39 mouse cellular contexts compared by ENCODE assay signal in genomic region chr15:101100996-101101395, GRCm38 (mm10). TPM values are rescaled to one million over a fixed set of nuclear protein-coding genes. Genes with fewer than 3 reads are reported as not detected.
"Had no signal": no experiment of that assay in that cellular context is flagged by ENCODE, and none has a peak within 500 bp of the region (broad histone marks: within the 10 kb centered on the region; RNA-seq: fewer than 3 reads in every experiment).

No protein-coding gene starts in this region.

- H3K27me3 ChIP-seq: embryonic facial prominence, embryonic 12.5 days; embryonic facial prominence, embryonic 13.5 days; embryonic facial prominence, embryonic 15.5 days; forebrain, embryonic 15.5 days had no signal

- ATAC-seq: forebrain, embryonic 13.5 days; forebrain, embryonic 14.5 days; forebrain, embryonic 15.5 days; forebrain, embryonic 16.5 days; forebrain, postnatal 0 days had no signal

- H3K9me3 ChIP-seq: embryonic facial prominence, embryonic 12.5 days; embryonic facial prominence, embryonic 13.5 days; embryonic facial prominence, embryonic 15.5 days; forebrain, embryonic 10.5 days; forebrain, embryonic 12.5 days; forebrain, embryonic 13.5 days; forebrain, embryonic 15.5 days had no signal

- H3K9ac ChIP-seq: embryonic facial prominence, embryonic 12.5 days; embryonic facial prominence, embryonic 13.5 days; embryonic facial prominence, embryonic 15.5 days; forebrain, embryonic 12.5 days; forebrain, embryonic 13.5 days; forebrain, embryonic 15.5 days; forebrain, postnatal 0 days had no signal

- H3K36me3 ChIP-seq: embryonic facial prominence, embryonic 12.5 days; embryonic facial prominence, embryonic 13.5 days; embryonic facial prominence, embryonic 15.5 days; forebrain, embryonic 10.5 days; forebrain, embryonic 12.5 days; forebrain, embryonic 15.5 days had no signal

- DNase-seq: cerebellum, adult 18-20 months; cerebellum, adult 2 months; cerebellum, adult 8-10 months; cerebellum, adult 9-10 months; cerebellum, adult 9-11 months; cerebellum, postnatal 10 days; cerebellum, postnatal 14 days; cerebellum, postnatal 25 days; cerebellum, postnatal 36 days; embryo, embryonic 11 days; forebrain, postnatal 0 days; gastrocnemius, adult 2 months; gastrocnemius, postnatal 10 days; gastrocnemius, postnatal 14 days; gastrocnemius, postnatal 25 days; gastrocnemius, postnatal 36 days; heart, adult 18-20 months; heart, adult 2 months had no signal

- H3K4me3 ChIP-seq: embryonic facial prominence, embryonic 12.5 days; embryonic facial prominence, embryonic 13.5 days; embryonic facial prominence, embryonic 15.5 days; erythroblast, embryonic 14.5 days; forebrain, embryonic 10.5 days; forebrain, embryonic 12.5 days; forebrain, embryonic 13.5 days; forebrain, embryonic 15.5 days; gastrocnemius, adult 2 months; heart, adult 2 months had no signal

- H3K27ac ChIP-seq: embryonic facial prominence, embryonic 12.5 days; embryonic facial prominence, embryonic 13.5 days; embryonic facial prominence, embryonic 15.5 days; forebrain, embryonic 10.5 days; forebrain, embryonic 12.5 days; forebrain, embryonic 13.5 days; forebrain, embryonic 15.5 days; gastrocnemius, adult 2 months; heart, adult 2 months had no signal

- H3K4me2 ChIP-seq: embryonic facial prominence, embryonic 12.5 days; embryonic facial prominence, embryonic 13.5 days; embryonic facial prominence, embryonic 15.5 days; forebrain, embryonic 12.5 days; forebrain, embryonic 13.5 days; forebrain, embryonic 15.5 days had no signal

RNA-seq across cellular contexts. Expression of gene Ankrd33, which starts 14.6 kb away (rescaled TPM):
- total RNA-seq: common myeloid progenitor, adult 5-6 weeks; forebrain, postnatal 0 days; gastrocnemius, adult 18-20 months; gastrocnemius, adult 2 months; gastrocnemius, adult 8-10 months; gastrocnemius, postnatal 10 days; gastrocnemius, postnatal 14 days; gastrocnemius, postnatal 25 days; gastrocnemius, postnatal 36 days; gastrocnemius, postnatal 4 days; granulocyte monocyte progenitor cell, adult 5-6 weeks; heart, adult 18-20 months; heart, adult 2 months had no signal
- polyA plus RNA-seq: cortical plate, adult 2 months; embryonic facial prominence, embryonic 11.5 days; embryonic facial prominence, embryonic 12.5 days; embryonic facial prominence, embryonic 13.5 days; embryonic facial prominence, embryonic 14.5 days; embryonic facial prominence, embryonic 15.5 days; erythroblast, embryonic 14.5 days; forebrain, embryonic 10.5 days; forebrain, embryonic 11.5 days; forebrain, embryonic 12.5 days; forebrain, embryonic 13.5 days; forebrain, embryonic 14.5 days; forebrain, embryonic 15.5 days; forebrain, embryonic 16.5 days; forebrain, postnatal 0 days; frontal cortex, adult 2 months; gonadal fat pad, adult 2 months; heart, adult 2 months had no signal

RNA-seq across cellular contexts. Expression of gene Fignl2, which starts 22.6 kb away (rescaled TPM):
- total RNA-seq: common myeloid progenitor, adult 5-6 weeks; granulocyte monocyte progenitor cell, adult 5-6 weeks had no signal
- polyA plus RNA-seq: erythroblast, embryonic 14.5 days; forebrain, embryonic 13.5 days; forebrain, embryonic 14.5 days; forebrain, embryonic 15.5 days; forebrain, embryonic 16.5 days had no signal

RNA-seq across cellular contexts. Expression of gene Acvrl1, which starts 27.3 kb away (rescaled TPM):
- polyA plus RNA-seq: erythroblast, embryonic 14.5 days had no signal

RNA-seq across cellular contexts. Expression of gene Gm47841, which starts 53.8 kb away (rescaled TPM):
- total RNA-seq: common myeloid progenitor, adult 5-6 weeks; forebrain, postnatal 0 days; gastrocnemius, adult 18-20 months; gastrocnemius, adult 2 months; gastrocnemius, adult 8-10 months; gastrocnemius, postnatal 10 days; gastrocnemius, postnatal 14 days; gastrocnemius, postnatal 25 days; gastrocnemius, postnatal 36 days; granulocyte monocyte progenitor cell, adult 5-6 weeks; heart, adult 18-20 months; heart, adult 2 months had no signal
- polyA plus RNA-seq: cerebellum, adult 2 months; cortical plate, adult 2 months; embryonic facial prominence, embryonic 11.5 days; embryonic facial prominence, embryonic 12.5 days; embryonic facial prominence, embryonic 13.5 days; embryonic facial prominence, embryonic 14.5 days; embryonic facial prominence, embryonic 15.5 days; erythroblast, embryonic 14.5 days; forebrain, embryonic 10.5 days; forebrain, embryonic 11.5 days; forebrain, embryonic 12.5 days; forebrain, embryonic 13.5 days; forebrain, embryonic 14.5 days; forebrain, embryonic 15.5 days; forebrain, embryonic 16.5 days; forebrain, postnatal 0 days; frontal cortex, adult 2 months; gonadal fat pad, adult 2 months; heart, adult 2 months had no signal
